Mouse (Mus musculus) lung, postnatal 36 days (tissue): ENCODE results near the gene Tbc1d10a.

Source experiments
- DNase-seq: peaks from one replicate; pipeline ENCODE4 v3.0.0; 2022; ENCODE audit warnings: mixed read lengths

Gene Tbc1d10a

DNA sequence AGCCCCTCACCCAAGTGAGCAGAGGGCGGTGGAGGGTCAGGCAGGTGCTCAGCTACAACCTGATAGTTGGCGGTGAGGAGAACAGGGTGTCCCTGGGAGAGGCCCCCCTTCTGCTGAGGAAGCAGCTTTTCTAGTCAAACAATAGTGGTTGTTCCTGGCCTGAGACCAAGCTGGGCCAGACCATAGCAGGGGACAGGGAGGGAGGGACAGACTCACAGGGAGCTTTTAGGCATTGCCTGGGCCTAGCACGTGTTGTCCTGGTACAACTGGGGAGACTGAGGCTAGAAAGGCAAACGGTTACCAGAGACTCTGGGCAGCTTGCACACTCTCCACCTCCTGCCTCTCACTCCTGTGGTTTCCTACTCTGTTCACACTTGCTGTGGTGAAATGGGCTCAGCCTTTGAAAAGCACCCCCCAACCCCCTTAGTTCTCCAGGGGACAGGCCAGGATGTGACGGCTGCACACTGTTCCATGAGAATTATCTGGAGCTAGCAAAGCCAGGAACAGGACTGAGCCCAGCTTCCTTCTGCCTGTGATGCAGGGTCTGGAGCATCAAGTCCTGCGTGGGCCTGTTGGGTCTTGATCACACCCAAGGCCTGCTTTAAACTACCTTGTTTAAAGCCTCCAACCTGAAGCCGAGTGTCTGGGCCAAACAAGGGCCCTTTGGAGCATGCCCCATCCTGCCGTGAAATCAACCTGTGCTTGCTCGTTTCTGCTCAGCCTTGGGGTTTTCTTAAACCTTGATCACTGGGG lies 29.8 kb downstream of the Tbc1d10a start:
- peak; percentile 88 for DNase-seq

GRCm38 (mm10) chr11:4217914-4218629 lies 31.5 kb downstream of the Tbc1d10a start, which contains the start of gene Castor1:
TSS of gene Castor1 (plus strand) at chr11:4218225.
- peak; percentile 99 for DNase-seq

- no peak for DNase-seq
These were observed 32.0 kb downstream of the Tbc1d10a start for GRCm38 (mm10) chr11:4218637-4219036.

DNA sequence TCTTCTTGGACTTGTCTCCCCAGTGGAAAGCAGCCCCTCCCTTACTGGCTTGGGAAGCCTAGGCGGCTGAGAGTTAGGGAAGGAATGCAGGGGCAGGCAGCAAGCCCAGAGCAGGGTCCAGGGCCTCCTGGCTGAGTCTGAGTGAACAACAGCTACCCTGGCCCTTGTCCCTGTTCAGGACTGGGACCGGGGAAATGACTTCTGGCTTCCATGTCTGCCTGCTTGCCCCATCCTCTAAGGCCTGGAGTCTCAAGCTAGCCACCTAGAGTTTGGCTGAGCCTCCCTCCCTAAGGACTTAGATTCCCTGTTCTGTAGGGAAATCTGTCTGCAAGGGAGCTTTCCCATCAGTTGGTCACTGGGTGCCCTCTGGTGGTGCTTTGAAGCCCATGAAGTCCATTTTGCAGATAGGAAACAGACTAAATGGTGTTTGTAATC lies 32.7 kb downstream of the Tbc1d10a start:
- peak; percentile 94 for DNase-seq

GRCm38 (mm10) chr11:4219908-4220307 lies 33.3 kb downstream of the Tbc1d10a start:
- no peak for DNase-seq

DNA sequence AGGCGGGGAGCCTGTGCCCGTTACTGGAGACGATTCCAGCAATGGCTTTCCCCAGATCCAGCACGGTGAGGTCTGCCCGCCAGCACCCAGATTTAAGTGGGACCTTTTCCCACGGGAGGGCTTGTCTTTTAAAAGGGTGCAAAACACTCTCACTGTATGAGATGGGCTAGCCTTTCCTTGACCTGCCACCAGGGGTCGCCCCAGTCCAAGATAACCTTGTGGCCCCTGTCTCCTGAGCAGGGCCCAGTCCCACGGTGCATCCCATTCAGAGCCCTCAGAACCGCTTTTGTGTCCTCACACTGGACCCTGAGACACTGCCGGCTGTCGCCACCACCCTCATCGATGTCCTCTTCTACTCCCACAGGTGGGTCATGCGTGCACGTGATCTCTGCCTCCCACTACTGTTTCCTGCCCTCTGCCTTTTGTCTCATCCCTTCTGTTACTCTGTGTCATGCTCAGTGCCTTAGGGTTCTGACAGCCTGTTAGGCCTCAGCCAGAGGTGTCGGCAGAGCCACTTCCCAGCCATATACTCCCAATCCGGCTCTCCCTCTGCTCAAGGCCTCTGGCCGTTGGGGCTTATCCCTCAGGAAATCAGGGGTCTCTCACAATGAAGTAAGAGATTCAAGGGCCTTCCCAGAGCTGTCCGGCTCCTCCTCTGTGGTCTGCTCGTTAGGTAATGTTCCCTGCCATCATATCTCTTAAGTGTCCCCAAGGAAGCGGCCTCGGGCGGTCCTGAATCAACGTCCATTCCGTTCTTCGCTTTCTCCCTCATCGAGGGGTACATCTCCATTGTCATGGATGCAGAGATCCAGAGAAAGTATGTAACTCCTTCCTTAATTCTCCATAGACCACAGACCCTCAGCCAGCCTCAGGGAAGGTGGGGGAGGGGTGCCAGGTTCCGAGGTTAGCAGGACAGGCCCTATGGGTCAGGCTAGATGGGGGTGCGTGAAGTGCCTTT lies 34.1 kb downstream of the Tbc1d10a start:
- DNase-seq = peak; percentile 89

GRCm38 (mm10) chr11:4222046-4222950 lies 35.7 kb downstream of the Tbc1d10a start:
- no peak for DNase-seq

GRCm38 (mm10) chr11:4223393-4224188 lies 37.0 kb downstream of the Tbc1d10a start:
- DNase-seq = no peak

- no peak for DNase-seq
These were observed 37.6 kb downstream of the Tbc1d10a start for GRCm38 (mm10) chr11:4224223-4224622.

- no peak for DNase-seq
These were observed 40.2 kb downstream of the Tbc1d10a start for GRCm38 (mm10) chr11:4226569-4227325.

DNA sequence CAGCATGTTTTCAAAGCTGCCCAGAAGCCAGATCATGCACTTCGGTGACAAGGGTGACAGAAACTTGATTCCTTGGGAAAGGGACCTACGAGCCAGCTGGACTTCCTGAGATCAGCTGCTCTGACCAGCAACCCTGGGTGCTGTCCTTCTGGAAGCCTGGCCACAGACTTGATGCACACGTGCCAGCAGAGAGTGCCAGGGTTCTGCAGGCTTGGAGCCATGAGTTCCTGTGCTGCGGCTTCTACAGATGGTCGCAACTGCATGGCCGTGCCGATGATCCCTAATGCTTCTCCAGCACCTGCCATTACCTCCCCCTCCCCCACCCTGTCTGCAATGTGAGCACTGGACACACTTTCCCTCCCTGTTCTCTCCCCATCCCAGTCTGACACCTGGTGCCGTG lies 41.9 kb downstream of the Tbc1d10a start:
- no peak for DNase-seq

DNA sequence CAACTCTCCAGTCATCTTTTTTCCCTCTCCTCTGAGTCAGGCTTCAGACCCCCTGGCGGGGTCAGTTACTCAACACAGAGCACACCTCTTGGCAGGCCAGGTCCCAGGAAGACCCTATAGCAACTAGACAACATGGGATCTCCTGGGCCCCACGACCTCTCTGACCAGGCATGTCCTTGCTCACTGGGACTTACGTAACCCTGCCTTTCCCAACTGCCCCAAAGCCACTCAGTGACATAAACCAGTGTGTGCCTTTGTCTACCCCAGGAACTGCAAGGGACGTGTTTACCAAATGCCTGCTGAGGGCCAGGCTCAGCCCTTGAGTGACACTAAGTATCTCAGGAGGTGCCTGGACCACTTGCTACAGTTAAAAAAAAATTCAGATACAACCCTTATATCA lies 43.3 kb downstream of the Tbc1d10a start:
- DNase-seq = no peak

- DNase-seq = no peak
These were observed 44.8 kb downstream of the Tbc1d10a start for GRCm38 (mm10) chr11:4231435-4231834.

DNA sequence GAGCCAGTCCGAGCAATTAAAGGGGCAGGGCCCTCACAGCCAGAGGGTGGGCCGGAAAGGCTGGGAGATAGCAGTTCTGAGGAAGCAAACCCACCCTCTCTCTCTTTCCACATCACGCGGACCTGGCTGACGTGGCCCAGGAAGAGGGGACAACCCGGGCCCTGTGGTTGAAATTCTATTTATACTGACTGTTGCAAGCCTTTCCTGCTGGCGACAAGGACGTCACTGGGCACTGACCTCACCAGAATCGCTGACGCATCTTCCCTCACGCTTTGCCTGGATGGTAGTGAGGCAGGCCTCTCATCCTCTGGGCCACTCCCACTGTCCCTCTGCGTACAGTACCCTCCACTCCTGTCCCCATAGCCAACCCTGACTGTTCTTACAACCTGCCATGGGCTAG lies 46.1 kb downstream of the Tbc1d10a start:
- DNase-seq = no peak

GRCm38 (mm10) chr11:4235052-4235655 lies 48.6 kb downstream of the Tbc1d10a start:
- no peak for DNase-seq

- DNase-seq = no peak
These were observed 49.3 kb downstream of the Tbc1d10a start, which contains the start of gene Osm for GRCm38 (mm10) chr11:4235665-4236545. TSS of gene Osm (plus strand) at chr11:4236420.

- no peak for DNase-seq
These were observed 50.0 kb downstream of the Tbc1d10a start for GRCm38 (mm10) chr11:4236546-4237067.

- no peak for DNase-seq
These were observed 50.9 kb downstream of the Tbc1d10a start for GRCm38 (mm10) chr11:4237389-4237912.
